Mouse (Mus musculus) E14TG2a.4 (cell line): ENCODE results near the gene Timp4.

Source experiments
- H3K27me3 ChIP-seq: 2 replicates; pipeline ENCODE4 v1.6.1; 2014; ENCODE audit warnings: low read length, control low read depth; ENCODE audit not compliant: insufficient read depth
- H3K36me3 ChIP-seq: 2 replicates; pipeline ENCODE4 v1.6.1; 2014; ENCODE audit warnings: low read length, control low read depth; ENCODE audit not compliant: insufficient read depth
- H3K4me1 ChIP-seq: replicated peaks from 2 replicates; pipeline ENCODE4 v1.6.1; 2014; ENCODE audit warnings: low read depth, low read length, control low read depth
- H3K4me3 ChIP-seq: replicated peaks from 2 replicates; pipeline ENCODE4 v1.5.1; 2014; ENCODE audit warnings: mild to moderate bottlenecking, low read length
- H3K9me3 ChIP-seq: 2 replicates; pipeline ENCODE4 v1.6.1; 2014; ENCODE audit warnings: low read length, control low read depth
- CTCF ChIP-seq: conservative IDR thresholded peaks from 2 replicates; pipeline ENCODE4 v1.5.1; 2014; ENCODE audit warnings: low read length
- NANOG ChIP-seq: IDR thresholded peaks from 2 replicates; pipeline ENCODE4 v1.6.1; 2014; ENCODE audit warnings: borderline replicate concordance, low read length, mixed read lengths
- POU5F1 ChIP-seq: IDR thresholded peaks from 2 replicates; pipeline ENCODE4 v1.6.1; 2014; ENCODE audit warnings: low read length, borderline replicate concordance

Timp4 gene

DNA sequence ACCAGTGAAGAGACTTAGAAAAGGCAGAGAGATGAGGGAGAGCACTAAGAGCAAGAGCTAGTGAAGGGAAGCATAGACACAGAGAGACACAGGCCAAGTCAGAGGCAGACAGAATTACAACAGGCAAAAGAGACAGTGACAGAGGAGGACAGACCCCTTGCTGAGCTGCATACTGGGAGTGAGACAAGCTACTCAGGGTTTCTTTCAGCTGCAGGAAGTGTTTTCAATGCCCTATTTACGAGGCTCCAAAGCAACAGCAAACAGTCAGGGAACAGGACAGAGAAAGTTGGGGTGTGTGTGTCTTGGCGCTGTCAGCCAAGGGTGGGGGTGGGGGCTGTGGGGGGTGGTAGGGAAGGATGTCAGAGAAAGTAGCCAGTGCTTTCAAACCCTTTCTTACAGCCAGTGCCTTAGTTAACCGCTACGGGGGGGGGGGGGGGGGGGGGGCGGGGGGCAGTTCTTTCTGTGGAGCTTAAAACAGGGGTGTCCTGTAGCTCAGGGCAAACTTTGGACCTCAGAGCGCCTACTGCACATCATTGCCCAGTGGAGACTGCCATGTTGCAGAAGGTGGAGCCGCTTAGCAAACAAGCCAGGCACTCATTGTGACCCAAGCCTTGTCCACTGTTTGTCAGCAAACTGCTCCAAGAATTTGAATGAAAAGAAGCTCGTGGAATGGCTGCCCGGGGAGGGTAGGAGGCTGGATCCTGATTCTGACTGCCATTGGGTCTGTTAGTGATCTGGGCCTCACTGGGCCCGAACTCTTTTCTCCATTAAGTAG is at the start of gene Timp4:
Timp4 (minus strand) TSS at position 107 of the 775 bp plus-strand sequence.
- Histone ChIP-seq H3K9me3 (peaks cover 17% of the 10 kb centered on the region), H3K4me1 (peaks cover 20% of the 10 kb centered on the region), H3K4me3 (peak within 1 kb of the TSS; percentile 61), H3K27me3 (peaks cover 29% of the 10 kb centered on the region), H3K36me3 (no peaks in the 10 kb centered on the region)
- TF ChIP-seq NANOG = peak; percentile 95
- no peak for TF ChIP-seq POU5F1

DNA sequence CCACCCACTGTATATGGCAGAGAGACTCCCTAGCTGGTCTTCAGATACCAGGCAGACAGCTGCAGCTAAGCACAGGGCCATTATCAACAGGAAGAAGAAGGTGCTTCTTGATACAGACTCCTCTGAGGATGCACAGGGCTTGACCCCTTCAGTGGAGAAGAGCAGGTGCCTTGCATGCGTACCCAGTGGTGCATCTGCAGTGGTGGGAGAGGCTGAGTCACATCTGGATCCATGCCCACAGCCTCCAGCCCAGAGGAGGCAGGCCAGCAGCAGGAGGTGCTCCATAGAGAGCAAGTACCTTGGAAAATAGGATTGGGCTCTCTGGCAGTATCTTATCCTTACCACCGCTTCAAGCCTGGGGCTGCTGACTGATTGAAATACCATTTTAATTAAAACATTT is 41.9 kb upstream of the Timp4 start:
- TF ChIP-seq CTCF (no peak), NANOG (no peak), POU5F1 (no peak)
- no peak overlapping the region for H3K4me3 ChIP-seq
- H3K4me1 ChIP-seq = no peaks in the 10 kb centered on the region
- H3K36me3 ChIP-seq = no peaks in the 10 kb centered on the region
- 0 out of 2 replicates have a peak, but pooled peaks cover 4% of the 10 kb centered on the region for H3K27me3 ChIP-seq
- H3K9me3 ChIP-seq = no peaks in the 10 kb centered on the region

DNA sequence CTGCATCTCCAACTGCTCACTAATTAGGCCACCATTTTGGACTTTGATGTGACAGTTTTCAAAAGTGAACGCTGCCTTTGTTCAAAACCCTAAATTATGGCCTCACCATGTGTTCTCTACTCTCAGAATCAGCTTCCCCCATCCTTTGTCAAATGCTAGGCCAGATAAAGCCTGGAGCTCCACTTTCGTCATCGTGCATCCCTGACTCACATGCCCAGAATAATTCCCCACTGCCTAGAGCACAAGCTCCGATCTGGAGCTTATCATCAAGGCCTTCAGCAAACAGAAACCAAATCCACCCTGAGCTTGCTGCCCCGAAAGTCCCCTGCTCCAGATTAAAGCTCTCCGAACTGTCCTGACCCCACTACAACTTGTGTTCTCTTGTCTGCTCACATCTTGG is 40.6 kb upstream of the Timp4 start:
- 0 out of 2 replicates have a peak, but pooled peaks cover 4% of the 10 kb centered on the region for H3K27me3 ChIP-seq
- no peaks in the 10 kb centered on the region for H3K4me1 ChIP-seq
- TF ChIP-seq NANOG (no peak), POU5F1 (no peak), CTCF (no peak)
- no peaks in the 10 kb centered on the region for H3K9me3 ChIP-seq
- no peak overlapping the region for H3K4me3 ChIP-seq
- H3K36me3 ChIP-seq = no peaks in the 10 kb centered on the region

DNA sequence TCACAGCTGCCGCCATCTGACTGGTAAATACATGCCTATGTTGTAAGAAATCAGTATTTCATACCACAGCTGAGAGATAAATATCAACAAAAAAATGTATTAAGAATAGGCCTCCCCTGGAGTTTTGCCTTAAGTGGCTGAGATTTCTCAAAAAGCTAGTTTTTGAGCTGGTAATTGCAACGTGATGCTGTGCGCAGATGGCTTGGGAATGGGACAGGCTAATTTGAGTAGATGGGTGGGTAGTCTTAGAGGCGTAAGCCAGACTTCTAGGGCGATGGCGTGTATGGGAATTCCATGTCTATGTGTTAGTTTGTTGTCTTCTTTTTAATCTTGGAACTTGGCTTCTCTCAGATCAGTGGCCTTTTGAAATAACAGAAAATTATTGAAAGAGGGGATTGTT is 39.8 kb upstream of the Timp4 start:
- Histone ChIP-seq H3K36me3 (no peaks in the 10 kb centered on the region), H3K4me3 (no peak overlapping the region)

DNA sequence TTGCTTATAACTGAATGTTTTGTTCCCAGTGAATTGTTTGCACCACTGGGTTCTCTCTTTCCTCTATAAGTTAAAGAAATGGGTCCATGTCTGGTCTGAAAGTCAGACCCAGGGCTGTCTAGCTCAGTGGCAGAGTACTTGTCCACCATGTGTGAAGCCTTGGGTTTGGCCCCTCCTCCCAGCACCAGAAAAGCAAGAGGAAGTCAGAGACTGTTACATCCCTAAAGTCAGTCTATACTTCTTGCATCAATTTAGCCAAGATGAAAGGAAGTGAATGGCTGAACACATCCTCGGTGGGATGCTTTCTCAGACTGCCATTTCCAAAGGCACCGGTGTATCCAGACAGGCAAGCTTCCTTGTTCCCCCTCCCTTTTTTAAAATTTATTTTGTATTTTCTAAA is 39.1 kb upstream of the Timp4 start:
- no peaks in the 10 kb centered on the region for H3K9me3 ChIP-seq
- no peaks in the 10 kb centered on the region for H3K4me1 ChIP-seq
- no peaks in the 10 kb centered on the region for H3K36me3 ChIP-seq
- TF ChIP-seq NANOG = no peak
- no peak for TF ChIP-seq POU5F1
- TF ChIP-seq CTCF = no peak
- no peak overlapping the region for H3K4me3 ChIP-seq
- H3K27me3 ChIP-seq = 0 out of 2 replicates have a peak, but pooled peaks cover 4% of the 10 kb centered on the region

More for the DNA sequence above, 39.8 kb upstream of the Timp4 start:
- no peaks in the 10 kb centered on the region for H3K9me3 ChIP-seq
- TF ChIP-seq POU5F1 (no peak), NANOG (no peak), CTCF (no peak)
- 0 out of 2 replicates have a peak, but pooled peaks cover 4% of the 10 kb centered on the region for H3K27me3 ChIP-seq
- H3K4me1 ChIP-seq = no peaks in the 10 kb centered on the region

DNA sequence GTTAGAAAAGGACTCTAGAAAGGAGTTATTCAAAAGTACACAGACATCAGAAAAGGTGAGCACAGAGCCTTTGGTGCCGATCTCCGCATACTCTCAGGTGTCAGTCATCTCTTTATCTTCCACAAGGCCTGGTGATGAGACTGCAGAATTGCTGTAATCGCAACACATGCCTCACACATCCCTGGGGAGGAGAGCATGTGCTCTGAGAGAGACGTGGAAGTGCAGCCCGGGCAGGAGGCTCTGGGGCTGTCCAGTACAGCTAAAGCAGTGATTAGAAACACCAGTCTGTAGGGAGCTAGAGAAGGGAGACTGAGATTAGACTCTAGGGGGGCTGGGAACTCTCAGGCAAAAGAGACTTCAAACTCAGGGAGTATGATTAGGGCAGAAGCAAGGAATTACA is 38.6 kb upstream of the Timp4 start:
- H3K36me3 ChIP-seq = no peaks in the 10 kb centered on the region
- no peaks in the 10 kb centered on the region for H3K9me3 ChIP-seq
- TF ChIP-seq POU5F1 = no peak
- TF ChIP-seq NANOG = no peak
- TF ChIP-seq CTCF = no peak
- no peaks in the 10 kb centered on the region for H3K4me1 ChIP-seq
- 0 out of 2 replicates have a peak, but pooled peaks cover 4% of the 10 kb centered on the region for H3K27me3 ChIP-seq
- H3K4me3 ChIP-seq = no peak overlapping the region

DNA sequence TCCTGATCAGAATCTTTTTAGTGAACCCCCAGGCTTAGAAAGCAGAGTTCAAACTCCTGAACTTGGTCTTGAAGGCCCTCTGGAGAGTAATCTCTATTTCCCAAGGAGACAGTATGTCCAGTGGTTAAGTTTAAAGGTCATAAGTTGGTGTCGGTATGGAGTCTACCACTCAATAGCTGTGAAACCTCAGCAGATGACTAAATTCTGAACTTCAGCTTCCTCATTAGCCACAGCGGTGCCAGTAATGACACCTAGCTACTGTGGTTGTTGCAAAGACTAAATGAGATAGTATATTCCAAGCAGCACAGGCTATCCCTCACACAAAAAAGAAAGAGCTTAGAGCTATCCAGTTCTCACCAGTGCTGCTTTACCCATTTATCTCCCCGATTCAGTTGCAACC is 36.2 kb upstream of the Timp4 start:
- Histone ChIP-seq H3K4me1 (no peaks in the 10 kb centered on the region), H3K36me3 (no peaks in the 10 kb centered on the region), H3K27me3 (no peaks in the 10 kb centered on the region), H3K9me3 (no peaks in the 10 kb centered on the region), H3K4me3 (no peak overlapping the region)
- TF ChIP-seq NANOG (no peak), POU5F1 (no peak), CTCF (no peak)

DNA sequence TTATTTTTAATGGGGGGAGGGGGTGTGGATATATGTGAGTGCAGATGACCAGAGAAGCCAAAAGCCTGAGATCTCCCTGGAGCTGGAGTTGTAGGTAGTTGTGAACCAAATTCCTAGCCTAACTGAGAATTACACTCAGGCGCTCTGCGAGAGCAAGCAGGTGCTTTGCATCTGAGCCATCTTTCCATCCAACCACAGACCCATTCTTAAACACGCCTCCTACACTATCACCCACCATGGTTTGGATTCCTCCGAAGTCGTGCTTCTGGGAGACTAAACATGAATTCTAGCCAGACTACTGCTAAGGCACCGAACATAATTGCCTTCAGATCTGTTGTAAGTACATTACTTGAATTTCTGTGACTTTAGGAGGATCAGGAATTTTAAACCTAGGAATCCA is 34.4 kb upstream of the Timp4 start:
- H3K27me3 ChIP-seq = peaks cover 4% of the 10 kb centered on the region; the same call in 1 of the 2 replicates
- TF ChIP-seq CTCF (no peak), NANOG (no peak), POU5F1 (no peak)

More for the DNA sequence above, 34.4 kb upstream of the Timp4 start:
- Histone ChIP-seq H3K9me3 (no peaks in the 10 kb centered on the region), H3K36me3 (no peaks in the 10 kb centered on the region), H3K4me3 (no peak overlapping the region), H3K4me1 (no peaks in the 10 kb centered on the region)
